Mouse (Mus musculus) midbrain, embryonic 12.5 days (tissue): ENCODE results near the gene Fgf12. TPM values are rescaled to one million over a fixed set of nuclear protein-coding genes. Genes with fewer than 3 reads are reported as not detected.
A peak's percentile ranks its signal among the peaks of the same experiment; 100 is the strongest.

ENCODE experiments used
- ATAC-seq: fragments of 200-750 bp; cut with Nextera tagmentation; 2 replicates; pipeline ENCODE4 v1.8.0; 2017; ENCODE audit warnings: low read depth, moderate TSS enrichment, moderate library complexity; ENCODE audit not compliant: low FRiP score
- H3K27ac ChIP-seq: fragments of 300-500 bp; sonication (generic); replicated peaks from 2 replicates; pipeline ENCODE4 v1.5.1; 2016; ENCODE audit warnings: mild to moderate bottlenecking
- H3K27me3 ChIP-seq: fragments of 300-500 bp; sonication (generic); 2 replicates; pipeline ENCODE4 v1.6.1; 2016; ENCODE audit warnings: mild to moderate bottlenecking
- H3K36me3 ChIP-seq: fragments of 300-500 bp; sonication (generic); 2 replicates; pipeline ENCODE4 v1.6.1; 2016
- H3K4me1 ChIP-seq: fragments of 300-500 bp; sonication (generic); 2 replicates; pipeline ENCODE4 v1.6.1; 2016
- H3K4me2 ChIP-seq: fragments of 300-500 bp; sonication (generic); replicated peaks from 2 replicates; pipeline ENCODE4 v1.6.1; 2016; ENCODE audit warnings: mild to moderate bottlenecking, moderate library complexity
- H3K4me3 ChIP-seq: fragments of 300-500 bp; sonication (generic); 2 replicates; pipeline ENCODE4 v1.5.1; 2016; ENCODE audit warnings: mild to moderate bottlenecking
- H3K9ac ChIP-seq: fragments of 300-500 bp; sonication (generic); replicated peaks from 2 replicates; pipeline ENCODE4 v1.6.1; 2016; ENCODE audit warnings: mild to moderate bottlenecking, moderate library complexity
- H3K9me3 ChIP-seq: fragments of 300-500 bp; sonication (generic); 2 replicates; pipeline ENCODE4 v1.6.1; 2016; ENCODE audit warnings: mild to moderate bottlenecking
- WGBS: fragments of 180-500 bp; shearing (Covaris S2); methylation state at CpG from one replicate; pipeline ENCODE4 v1.1.7; 2016; 5-methylcytosine and 5-hydroxymethylcytosine counted together
- polyA plus RNA-seq: library from polyadenylated mRNA; unstranded; fragments of >200 nt; fragmentation: Nextera tagmentation; extraction: Ambion mirVana; gene quantifications from 2 replicates; pipeline ENCODE4 v1.2.1, GENCODE M21; 2016

The Fgf12 gene
- polyA plus RNA-seq, 1 experiment from 2014 or later = 5.8 TPM

GRCm38 (mm10) chr16:28601723-28602122, 151.1 kb downstream of the Fgf12 start:
- Histone ChIP-seq H3K9ac (no peak overlapping the region), H3K4me2 (no peak overlapping the region), H3K4me1 (no peaks in the 10 kb centered on the region), H3K36me3 (no peaks in the 10 kb centered on the region), H3K27ac (no peak overlapping the region), H3K4me3 (no peak overlapping the region), H3K9me3 (no peaks in the 10 kb centered on the region), H3K27me3 (no peaks in the 10 kb centered on the region)
- WGBS = 82% methylated on average over 4 of the region's 4 CpGs
- no peak for ATAC-seq

DNA sequence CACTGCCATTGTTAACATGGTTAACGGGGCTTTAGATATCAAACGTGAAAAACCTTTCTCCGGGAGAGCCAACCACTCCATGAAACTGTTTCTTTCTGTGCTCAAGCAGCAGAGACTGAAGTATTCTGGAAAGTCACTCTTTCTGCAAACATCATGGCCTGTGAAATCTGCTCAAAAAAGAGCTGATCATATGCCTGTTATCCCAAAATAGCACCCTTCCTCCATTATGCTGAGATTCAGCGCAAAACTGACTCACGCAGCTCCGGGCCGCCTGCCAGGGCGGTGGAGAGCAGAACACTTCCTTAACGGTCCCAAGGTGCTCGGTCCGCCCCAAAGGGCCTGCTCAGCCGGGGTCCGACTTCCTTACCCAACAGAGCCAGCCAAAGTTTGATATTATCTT, 156.8 kb downstream of the Fgf12 start:
- WGBS = 88% methylated on average over 13 of the region's 13 CpGs
- ATAC-seq = no peak
- Histone ChIP-seq H3K4me1 (0 out of 2 replicates have a peak, but pooled peaks cover 3% of the 10 kb centered on the region), H3K27me3 (no peaks in the 10 kb centered on the region), H3K4me2 (no peak overlapping the region), H3K9ac (no peak overlapping the region), H3K36me3 (no peaks in the 10 kb centered on the region), H3K4me3 (no peak overlapping the region), H3K27ac (no peak overlapping the region), H3K9me3 (no peaks in the 10 kb centered on the region)

DNA sequence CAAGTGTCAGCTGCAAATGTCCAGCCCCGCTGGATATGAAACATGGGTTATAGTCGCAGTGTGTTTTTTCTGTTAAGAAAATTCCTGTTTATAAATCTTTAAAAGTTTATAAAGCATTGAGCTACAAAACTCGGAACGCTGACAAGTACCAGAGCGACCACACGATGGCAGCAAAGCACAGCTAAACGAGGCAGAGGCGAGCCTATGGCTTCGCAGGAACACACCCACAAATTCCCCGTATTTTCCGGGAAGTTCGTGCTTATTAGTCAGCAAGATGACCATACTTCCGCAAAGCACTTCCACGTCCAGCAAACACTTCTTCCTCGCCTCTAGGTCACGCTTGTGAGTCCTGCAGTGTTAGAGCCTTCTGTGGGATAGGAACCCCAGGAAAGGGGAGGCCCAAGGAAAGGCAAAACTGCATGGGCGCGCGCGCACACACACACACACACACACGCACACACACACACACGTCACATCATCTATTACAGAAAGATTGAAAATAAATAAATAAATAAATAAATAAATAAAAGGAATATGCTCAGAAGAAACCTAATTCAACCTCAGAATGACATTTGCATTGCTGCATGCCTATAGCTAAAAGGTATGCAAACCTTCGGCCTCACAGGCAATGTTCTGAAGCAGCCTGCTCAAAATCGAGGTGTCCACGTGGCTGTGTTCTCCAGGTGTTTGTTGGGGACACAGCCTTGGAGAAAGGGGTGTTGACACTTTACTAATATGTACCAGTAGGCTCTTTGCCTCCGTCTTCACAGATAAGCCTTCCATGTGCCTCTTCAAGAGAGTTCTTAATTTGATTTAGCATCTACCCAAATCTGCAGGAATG, 159.6 kb downstream of the Fgf12 start:
- Histone ChIP-seq H3K4me3 (peak overlapping the region; percentile 26), H3K9me3 (no peaks in the 10 kb centered on the region), H3K4me2 (peak overlapping the region; percentile 50), H3K4me1 (0 out of 2 replicates have a peak, but pooled peaks cover 3% of the 10 kb centered on the region), H3K36me3 (no peaks in the 10 kb centered on the region), H3K27me3 (no peaks in the 10 kb centered on the region), H3K27ac (no peak overlapping the region), H3K9ac (no peak overlapping the region; the same call in 1 of the 2 replicates)
- 25% methylated on average over 26 of the region's 26 CpGs for WGBS
- ATAC-seq = peak; percentile 71

GRCm38 (mm10) chr16:28592466-28592865, 160.4 kb downstream of the Fgf12 start:
- Histone ChIP-seq H3K27me3 (no peaks in the 10 kb centered on the region), H3K9me3 (no peaks in the 10 kb centered on the region), H3K4me2 (no peak overlapping the region), H3K9ac (no peak overlapping the region), H3K4me1 (0 out of 2 replicates have a peak, but pooled peaks cover 3% of the 10 kb centered on the region), H3K27ac (no peak overlapping the region), H3K4me3 (no peak overlapping the region), H3K36me3 (no peaks in the 10 kb centered on the region)
- WGBS = 64% methylated on average over 6 of the region's 6 CpGs
- ATAC-seq = peak; percentile 43; the same call in 1 of the 2 replicates

- Histone ChIP-seq H3K27ac (no peak overlapping the region), H3K9ac (no peak overlapping the region), H3K36me3 (no peaks in the 10 kb centered on the region), H3K9me3 (no peaks in the 10 kb centered on the region), H3K4me1 (0 out of 2 replicates have a peak, but pooled peaks cover 3% of the 10 kb centered on the region), H3K27me3 (no peaks in the 10 kb centered on the region), H3K4me3 (no peak overlapping the region), H3K4me2 (0 out of 2 replicates have a peak overlapping the region, but pooled peaks have one; percentile 13)
- peak; percentile 31; the same call in 1 of the 2 replicates for ATAC-seq
- WGBS = 59% methylated on average over 9 of the region's 9 CpGs
These were observed 161.3 kb downstream of the Fgf12 start for GRCm38 (mm10) chr16:28591583-28591982.

GRCm38 (mm10) chr16:28572212-28572611, 180.7 kb downstream of the Fgf12 start:
- ATAC-seq = no peak
- no peak overlapping the region for H3K4me2 ChIP-seq
- no peak overlapping the region for H3K4me3 ChIP-seq
- no peaks in the 10 kb centered on the region for H3K9me3 ChIP-seq
- 46% methylated on average over 3 of the region's 3 CpGs for WGBS
- no peak overlapping the region for H3K9ac ChIP-seq
- H3K36me3 ChIP-seq = no peaks in the 10 kb centered on the region
- H3K27ac ChIP-seq = no peak overlapping the region
- H3K4me1 ChIP-seq = no peaks in the 10 kb centered on the region
- peaks cover under 1% of the 10 kb centered on the region for H3K27me3 ChIP-seq

- H3K27me3 ChIP-seq = peaks cover 35% of the 10 kb centered on the region
- peak overlapping the region; percentile 97 for H3K4me2 ChIP-seq
- H3K4me1 ChIP-seq = peaks cover 12% of the 10 kb centered on the region
- H3K9ac ChIP-seq = peak overlapping the region; percentile 54
- no peaks in the 10 kb centered on the region for H3K9me3 ChIP-seq
- H3K27ac ChIP-seq = no peak overlapping the region
- peak overlapping the region; percentile 69 for H3K4me3 ChIP-seq
- under 1% methylated on average over 58 of the region's 58 CpGs for WGBS
- peak; percentile 90 for ATAC-seq
- H3K36me3 ChIP-seq = no peaks in the 10 kb centered on the region
These were observed 188.1 kb downstream of the Fgf12 start for GRCm38 (mm10) chr16:28564716-28565217.

GRCm38 (mm10) chr16:28564075-28564715, 188.7 kb downstream of the Fgf12 start:
- H3K4me2 ChIP-seq = peak overlapping the region; percentile 97
- H3K27ac ChIP-seq = no peak overlapping the region
- WGBS = under 1% methylated on average over 42 of the region's 45 CpGs
- no peaks in the 10 kb centered on the region for H3K36me3 ChIP-seq
- peak; percentile 79 for ATAC-seq
- H3K4me1 ChIP-seq = peaks cover 12% of the 10 kb centered on the region
- H3K9me3 ChIP-seq = no peaks in the 10 kb centered on the region
- peak overlapping the region; percentile 69 for H3K4me3 ChIP-seq
- H3K9ac ChIP-seq = peak overlapping the region; percentile 54
- H3K27me3 ChIP-seq = peaks cover 35% of the 10 kb centered on the region

GRCm38 (mm10) chr16:28562847-28563246, 190.0 kb downstream of the Fgf12 start:
- no peak for ATAC-seq
- WGBS = 82% methylated on average over 6 of the region's 6 CpGs
- peaks cover 12% of the 10 kb centered on the region for H3K4me1 ChIP-seq

DNA sequence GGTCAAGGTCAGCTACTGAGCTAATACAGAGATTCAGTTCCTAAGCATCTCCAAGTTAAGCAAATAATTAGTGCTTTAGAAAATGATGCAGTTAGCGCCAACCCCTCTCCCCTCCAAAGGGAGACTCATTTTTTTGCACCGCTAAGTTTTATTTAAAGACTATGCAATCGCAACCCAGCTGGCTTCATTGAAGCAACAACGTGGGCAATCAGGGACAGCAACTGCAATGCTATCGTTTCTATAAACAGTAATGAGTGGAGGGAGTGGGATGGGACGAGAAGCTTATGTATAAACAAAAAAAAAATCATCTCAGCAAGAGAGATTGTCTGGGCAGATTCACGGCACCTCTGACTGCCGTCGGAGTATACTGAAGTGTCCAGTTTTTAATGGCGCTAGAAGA, 197.6 kb downstream of the Fgf12 start:
- no peaks in the 10 kb centered on the region for H3K4me1 ChIP-seq
- no peaks in the 10 kb centered on the region for H3K9me3 ChIP-seq
- H3K4me3 ChIP-seq = no peak overlapping the region
- no peak overlapping the region for H3K9ac ChIP-seq
- no peak for ATAC-seq
- H3K27ac ChIP-seq = no peak overlapping the region
- H3K4me2 ChIP-seq = no peak overlapping the region
- no peaks in the 10 kb centered on the region for H3K27me3 ChIP-seq
- no peaks in the 10 kb centered on the region for H3K36me3 ChIP-seq
- WGBS = 80% methylated on average over 10 of the region's 10 CpGs

More at GRCm38 (mm10) chr16:28562847-28563246, 190.0 kb downstream of the Fgf12 start:
- H3K4me3 ChIP-seq = no peak overlapping the region
- H3K27ac ChIP-seq = no peak overlapping the region
- no peak overlapping the region for H3K9ac ChIP-seq
- H3K9me3 ChIP-seq = no peaks in the 10 kb centered on the region
- peaks cover 35% of the 10 kb centered on the region for H3K27me3 ChIP-seq
- H3K4me2 ChIP-seq = no peak overlapping the region
- no peaks in the 10 kb centered on the region for H3K36me3 ChIP-seq

DNA sequence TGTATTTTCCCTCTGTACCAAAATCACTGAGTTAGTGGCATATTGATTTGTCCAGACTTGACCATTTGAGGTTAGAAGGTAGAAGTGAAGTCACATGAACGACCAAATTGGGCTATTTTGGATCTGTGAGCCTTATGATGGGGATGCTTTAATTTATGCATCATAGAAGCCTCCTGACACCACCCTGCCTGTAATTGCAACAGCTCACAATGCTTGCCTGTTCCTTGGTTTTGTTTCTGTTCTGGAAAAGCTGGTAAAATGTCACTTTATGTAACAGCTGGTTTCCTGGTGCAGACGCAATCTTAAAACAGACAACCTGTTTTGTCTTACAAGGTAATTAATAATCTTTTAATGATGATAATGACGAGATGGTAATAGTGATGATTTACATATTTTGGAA, 213.4 kb downstream of the Fgf12 start:
- WGBS = 79% methylated on average over 3 of the region's 3 CpGs
- Histone ChIP-seq H3K9me3 (no peaks in the 10 kb centered on the region), H3K4me1 (no peaks in the 10 kb centered on the region), H3K27ac (no peak overlapping the region), H3K4me3 (no peak overlapping the region), H3K27me3 (no peaks in the 10 kb centered on the region), H3K36me3 (no peaks in the 10 kb centered on the region), H3K4me2 (no peak overlapping the region), H3K9ac (no peak overlapping the region)
- ATAC-seq = no peak
